Mouse (Mus musculus): ENCODE data around the gene a. TPM values are rescaled to one million over a fixed set of nuclear protein-coding genes. Genes with fewer than 3 reads are reported as not detected.
A peak's percentile ranks its signal among the peaks of the same experiment; 100 is the strongest.

The a gene
- total RNA-seq (2021) = not detected
- long read RNA-seq, experiment 1, partial matches to known transcripts = 0 of 3 reads
- long read RNA-seq, experiment 1, other reads (novel, unspliced or antisense) = 3 of 3 reads
- long read RNA-seq, experiment 2, partial matches to known transcripts = 0 of 2 reads
- long read RNA-seq, experiment 2, other reads (novel, unspliced or antisense) = 2 of 2 reads

GRCm38 (mm10) chr2:154790656-154791483, at the start of gene a, which contains the start of gene Raly:
Gene a (plus strand): TSS chr2:154791402.
Gene Raly (plus strand): TSS chr2:154791096.
- peak; percentile 99 to 100 for DNase-seq

GRCm38 (mm10) chr2:154742911-154743819, 48.0 kb upstream of the a start:
- DNase-seq = peak; percentile 61 to 63

GRCm38 (mm10) chr2:154743915-154744314, 47.3 kb upstream of the a start:
- DNase-seq = no peak

GRCm38 (mm10) chr2:154748383-154748782, 42.8 kb upstream of the a start:
- DNase-seq = no peak

DNA sequence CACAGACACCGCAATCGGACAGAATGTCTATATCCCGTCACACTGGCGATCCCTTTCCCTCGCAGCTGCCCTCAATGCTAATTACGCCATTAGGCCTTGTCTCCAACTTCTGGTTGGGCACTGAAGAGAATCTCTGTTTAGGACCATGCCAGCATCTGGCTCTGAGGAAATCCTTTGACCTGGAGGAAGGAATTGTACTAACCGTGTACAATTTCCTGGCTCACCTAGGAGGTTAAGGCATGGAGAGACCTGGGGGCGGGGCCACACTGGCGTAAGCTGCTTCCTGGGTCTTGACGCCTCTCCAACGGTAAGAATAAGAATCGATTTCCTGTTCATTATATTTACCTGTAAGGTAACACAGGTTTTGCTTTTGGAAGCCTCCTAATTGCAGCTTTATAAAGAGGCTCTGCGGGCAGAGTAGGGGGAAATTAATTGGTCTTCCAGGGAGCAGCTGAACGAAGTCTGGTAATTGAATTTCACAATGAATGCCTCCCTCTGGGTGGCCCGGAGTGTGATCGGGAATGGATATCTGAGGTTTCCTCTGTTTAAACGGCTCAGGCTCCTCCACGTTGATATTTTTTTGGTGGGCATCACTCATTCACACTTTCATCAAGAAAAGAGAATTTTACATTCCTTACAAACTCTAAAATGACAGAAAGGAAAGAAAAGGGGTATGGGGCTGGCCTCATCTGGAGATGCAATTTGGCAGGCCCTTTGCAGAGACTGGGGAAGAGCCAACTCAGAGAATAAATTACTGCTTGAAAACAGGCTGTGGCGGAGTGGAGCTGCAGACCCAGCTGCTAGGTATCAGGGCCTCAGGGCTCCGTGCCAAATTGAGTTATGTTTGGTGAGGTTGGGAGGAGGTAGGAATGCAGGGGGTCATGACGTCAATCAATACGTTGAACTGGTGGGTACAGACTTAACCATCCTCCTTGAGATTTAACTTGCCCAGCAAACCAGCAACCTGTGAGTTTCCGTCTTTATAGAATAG, 41.9 kb upstream of the a start:
- DNase-seq = peak; percentile 28 to 50

GRCm38 (mm10) chr2:154751924-154752323, 39.3 kb upstream of the a start:
- peak; percentile 76 to 86 for DNase-seq

- DNase-seq = no peak
Observed at GRCm38 (mm10) chr2:154754068-154754560, 37.1 kb upstream of the a start.

DNA sequence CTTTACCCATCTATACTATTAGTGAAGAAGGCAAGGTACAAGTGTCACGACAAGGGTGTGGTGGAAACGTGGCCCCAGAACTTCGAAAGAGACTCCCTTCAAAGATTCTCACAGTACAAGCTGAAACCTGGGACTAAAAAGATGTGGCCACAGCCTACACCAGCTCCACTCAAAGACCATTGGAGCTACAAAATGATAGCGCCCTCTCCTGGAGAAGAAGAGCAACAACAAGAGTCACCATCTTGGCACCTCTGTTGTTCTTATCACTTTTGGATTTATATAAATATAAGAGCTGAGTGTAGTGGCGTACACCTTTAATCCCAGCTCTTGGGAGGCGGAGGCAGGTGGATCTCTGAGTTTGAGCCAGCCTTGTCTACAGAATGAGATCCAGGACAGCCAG, 35.4 kb upstream of the a start:
- no peak for DNase-seq

- DNase-seq = no peak
Observed at GRCm38 (mm10) chr2:154757691-154758090, 33.5 kb upstream of the a start.

- no peak for DNase-seq
Observed at GRCm38 (mm10) chr2:154758454-154758853, 32.7 kb upstream of the a start.

- no peak for DNase-seq
Observed at GRCm38 (mm10) chr2:154763226-154763625, 28.0 kb upstream of the a start.

DNA sequence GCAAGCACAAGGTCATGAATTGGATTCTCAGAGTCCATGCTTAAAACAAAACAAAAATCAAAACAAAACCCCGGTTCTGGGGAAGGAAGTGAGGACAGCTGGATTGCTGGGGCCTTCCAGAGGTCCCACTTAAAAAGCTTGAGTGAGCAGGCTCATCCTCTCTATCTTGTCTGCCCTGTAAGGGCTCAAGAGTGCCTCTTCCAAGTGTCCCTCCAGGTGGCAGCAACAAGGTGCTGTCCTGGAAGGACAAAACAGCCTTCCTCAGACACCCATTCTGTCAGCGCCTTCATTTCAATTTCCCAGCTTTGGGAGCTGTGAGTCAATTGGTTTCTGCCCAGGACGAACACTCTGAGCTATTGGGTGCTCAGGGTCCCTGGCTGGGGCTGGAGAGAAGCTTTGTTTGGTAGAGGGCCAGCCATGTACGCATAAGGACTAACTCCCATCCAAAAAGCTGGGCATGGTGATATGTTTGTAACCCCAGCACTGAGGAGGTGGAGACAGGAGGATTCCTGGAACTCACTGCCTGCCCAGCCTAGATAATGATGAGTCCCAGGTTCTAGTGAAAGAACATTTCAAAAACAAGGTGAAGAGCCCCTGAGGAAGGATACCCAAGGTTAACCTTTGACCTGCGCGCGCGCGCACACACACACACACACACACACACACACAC, 26.2 kb upstream of the a start:
- peak in 1 of 2 experiments; percentile 29 for DNase-seq

GRCm38 (mm10) chr2:154765554-154766008, 25.6 kb upstream of the a start:
- no peak for DNase-seq

DNA sequence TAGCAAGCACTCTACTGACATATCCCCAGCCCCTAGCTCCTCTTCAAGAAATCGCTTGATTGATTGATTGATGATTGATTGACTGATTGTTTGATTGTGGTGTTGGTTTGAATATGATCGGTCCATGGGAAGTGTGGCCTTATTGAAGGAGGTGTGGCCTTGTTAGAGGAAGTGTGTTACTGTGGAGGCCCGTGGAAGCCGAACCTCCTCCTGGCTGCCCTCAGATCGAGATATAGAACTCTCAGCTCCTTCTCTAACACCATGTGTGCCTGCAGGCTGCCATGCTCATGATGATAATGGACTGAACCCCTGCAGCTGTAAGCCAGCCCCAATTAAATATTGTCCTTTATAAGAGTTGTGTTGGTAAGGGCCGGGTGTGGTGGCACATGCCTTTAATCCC, 24.2 kb upstream of the a start:
- no peak for DNase-seq

DNA sequence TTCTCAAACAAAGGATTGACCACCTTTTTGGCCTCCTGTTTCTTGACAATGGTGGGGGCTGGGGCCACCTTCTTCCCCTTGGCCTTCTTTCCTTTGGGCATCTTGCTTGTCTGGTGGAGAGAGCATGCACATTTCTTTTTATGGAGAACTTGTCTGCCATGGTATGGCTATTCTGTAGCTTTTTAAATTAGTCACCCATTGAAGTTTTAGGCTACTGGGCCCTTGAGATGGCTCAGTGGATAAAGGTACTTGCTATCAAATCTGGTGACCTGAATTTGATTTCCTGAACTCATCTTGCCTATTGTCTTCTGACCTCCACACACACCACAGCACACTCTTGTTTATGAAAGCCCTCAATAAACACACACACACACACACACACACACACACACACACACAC, 21.3 kb upstream of the a start, which contains the start of gene Gm14214:
TSS of gene Gm14214 (minus strand) at position 101 of the 400 bp plus-strand sequence.
- no peak for DNase-seq

DNA sequence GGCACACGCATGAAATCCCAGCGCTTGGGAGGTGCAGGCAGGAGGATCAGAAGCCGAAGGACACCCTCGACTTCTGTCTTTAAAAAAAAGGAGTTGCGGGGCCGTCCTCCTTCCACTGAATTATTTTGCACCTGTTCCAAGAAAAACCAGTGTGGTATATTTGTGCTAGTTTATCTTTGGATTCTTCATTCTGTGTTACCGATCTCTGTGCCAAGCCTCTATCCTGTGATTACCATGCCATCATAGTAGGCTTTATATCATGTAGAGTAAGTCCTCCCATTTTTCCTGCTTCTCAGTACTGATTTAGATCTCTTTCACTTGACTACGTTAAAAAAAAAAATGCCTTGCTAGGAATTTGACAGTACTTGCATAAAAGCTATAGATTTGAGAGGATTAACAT, 19.6 kb upstream of the a start:
- no peak for DNase-seq

DNA sequence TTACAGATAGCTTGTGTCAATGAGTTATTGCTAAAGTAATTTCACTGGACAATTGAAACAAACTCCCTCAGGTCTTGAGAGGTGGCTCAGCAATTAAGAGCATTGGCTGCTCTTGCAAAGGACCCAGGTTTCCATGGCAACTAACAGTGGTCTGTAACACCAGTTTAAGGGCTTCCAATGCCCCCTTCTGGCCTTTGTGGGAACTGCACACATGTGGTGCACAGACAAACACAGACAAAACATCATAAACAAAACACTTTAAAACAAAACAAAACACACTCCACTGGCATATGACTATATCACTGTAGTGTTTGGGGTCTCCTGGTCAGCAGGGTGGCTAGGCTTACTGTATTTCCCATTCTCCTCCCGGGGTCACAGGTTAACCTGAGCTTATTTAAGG, 17.2 kb upstream of the a start:
- DNase-seq = peak in 1 of 2 experiments; percentile 37

DNA sequence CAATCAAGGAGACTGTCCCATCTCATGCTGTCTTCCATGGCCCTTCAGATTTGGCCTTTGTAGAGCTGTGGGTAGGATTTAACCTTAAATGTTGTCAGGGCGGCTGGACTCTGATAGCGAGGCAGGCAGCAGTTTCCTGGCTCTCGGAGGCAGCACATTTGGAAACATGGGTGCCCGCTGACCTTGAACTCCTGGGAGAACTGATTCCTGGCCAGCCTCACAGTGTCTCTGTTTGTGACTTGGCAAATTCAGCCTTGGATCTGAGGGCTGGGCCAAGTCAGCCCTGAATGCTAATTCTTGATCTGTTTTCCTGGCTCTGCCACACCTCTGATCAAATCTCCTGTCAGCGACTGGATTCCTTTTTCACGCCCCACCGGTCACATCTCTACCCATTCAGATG, 14.7 kb upstream of the a start:
- peak; percentile 84 to 85 for DNase-seq

DNA sequence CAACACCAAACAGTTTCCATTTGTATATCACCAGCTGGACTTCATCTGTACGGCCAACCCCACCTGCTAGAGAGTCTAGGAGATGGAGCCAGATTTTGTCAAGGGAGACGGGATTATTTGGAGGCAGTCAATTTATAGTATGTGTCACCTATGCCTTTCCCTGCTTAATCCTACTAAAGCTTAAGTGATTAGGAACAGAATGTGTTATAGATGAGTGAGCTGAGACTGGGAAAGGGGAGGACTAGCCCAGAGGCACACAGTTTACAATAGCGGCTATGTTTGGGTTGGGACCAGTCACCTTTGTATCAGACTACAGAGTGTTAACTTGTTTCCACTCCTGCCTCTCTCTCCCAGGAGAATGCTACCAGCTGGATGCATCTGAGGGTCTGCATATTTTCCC, 11.6 kb upstream of the a start:
- DNase-seq = no peak

DNA sequence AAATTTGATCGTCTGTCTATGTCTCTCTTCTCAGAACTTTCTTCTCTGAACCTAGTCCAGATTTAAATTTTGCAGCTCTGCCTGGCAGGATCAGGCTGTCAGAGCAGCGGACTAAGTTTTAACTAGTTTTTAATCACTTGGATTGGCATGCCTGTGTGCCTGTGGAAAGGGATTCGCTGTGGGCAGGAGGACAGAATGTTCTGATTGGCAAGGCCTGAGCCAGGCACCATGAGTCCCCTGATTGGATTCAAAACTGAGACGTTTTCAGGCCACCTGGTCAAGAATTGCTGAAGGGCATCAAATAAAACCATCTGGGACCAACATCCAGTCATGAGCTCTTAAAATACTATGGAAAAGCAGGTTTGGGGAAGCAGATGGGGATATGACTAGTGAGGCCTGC, 8.8 kb upstream of the a start:
- no peak for DNase-seq

Data from adrenal gland, postnatal 36 days (tissue).